Mouse (Mus musculus): ENCODE data around the gene Ndufaf3.

DNA sequence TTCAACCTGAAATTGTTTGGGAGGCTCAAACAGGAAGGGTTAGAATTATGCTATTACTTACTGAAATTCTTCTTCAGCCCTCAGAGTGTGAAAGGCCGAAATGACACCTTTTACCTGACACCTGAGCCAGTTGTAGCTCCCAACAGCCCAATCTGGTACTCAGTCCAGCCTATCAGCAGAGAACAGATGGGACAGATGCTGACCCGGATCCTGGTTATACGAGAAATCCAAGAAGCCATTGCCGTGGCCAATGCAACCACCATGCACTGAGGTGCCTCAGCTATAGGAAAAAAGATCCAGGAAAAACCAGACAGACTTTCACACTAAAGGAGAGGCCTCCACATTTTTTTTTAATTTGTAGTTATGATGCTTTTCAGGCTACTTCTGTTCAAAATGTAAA, 8.1 kb downstream of the Ndufaf3 start:
- no peak for TF ChIP-seq CTCF (IDR thresholded peaks at IDR 0.05)
- no peak for TF ChIP-seq POLR2A (IDR thresholded peaks at IDR 0.05; ENCODE audit: insufficient read depth, low read depth, low read length)
- TF ChIP-seq EP300 (IDR thresholded peaks at IDR 0.05; ENCODE audit: insufficient read depth, low read depth, low read length): no peak

All from heart, adult 2 months (tissue).